Mouse (Mus musculus): ENCODE results near the gene Tbc1d30.

DNA sequence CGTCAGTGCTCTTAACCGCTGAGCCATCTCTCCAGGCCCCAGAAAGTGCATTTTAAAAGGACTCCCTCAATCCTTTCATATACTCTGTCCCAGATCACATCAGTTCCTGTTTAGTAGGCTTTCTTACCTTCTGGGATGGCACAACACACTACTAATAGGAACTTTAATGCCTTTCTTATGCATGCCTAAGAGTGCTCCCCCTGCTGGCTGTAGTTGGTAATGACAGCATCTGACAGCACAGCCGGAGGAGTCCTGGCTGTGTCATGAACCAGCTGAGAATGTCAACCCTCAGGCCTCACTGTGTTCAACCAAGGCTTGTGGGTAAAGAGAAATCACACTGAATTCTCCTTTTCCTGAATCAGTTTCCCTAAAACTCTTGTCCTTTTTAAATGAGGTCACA is 16.5 kb downstream of the Tbc1d30 start:
- TF ChIP-seq CTCF (IDR thresholded peaks at IDR 0.05; ENCODE audit: low read depth) (peak; percentile 95), EP300 (IDR thresholded peaks at IDR 0.05; ENCODE audit: low read depth) (no peak)
